Mouse (Mus musculus) heart, postnatal 36 days (tissue): ENCODE data around the gene Olfr1245. TPM values are rescaled to one million over a fixed set of nuclear protein-coding genes. Genes with fewer than 3 reads are reported as not detected.
"Not testable (repeated sequence)": the region's sequence is repeated elsewhere in the genome, so short reads cannot be mapped to it uniquely, and the experiment has no call there.

Experiments used
- DNase-seq, 2 experiments: peaks; one replicate each; pipeline ENCODE4 v3.0.0; 2021 to 2022
- intact Hi-C: fragments of 180-260 bp; cut with DNase I; formaldehyde crosslinking; loops from one replicate; pipeline ENCODE4 v1.15.1; 2025
- total RNA-seq, 2 experiments: library from RNA; stranded (reverse); gene quantifications; 2 replicates each; pipeline ENCODE4 v1.2.3; 2021

Olfr1245 gene
- total RNA-seq: not detected

GRCm38 (mm10) chr2:89578347-89578746, at the start of gene Olfr1245:
Olfr1245 (minus strand) TSS chr2:89578447.
- DNase-seq: no peak
- intact Hi-C loops: no loop called here

GRCm38 (mm10) chr2:89618145-89618544, 39.9 kb upstream of the Olfr1245 start, which contains the start of gene Olfr1248:
Olfr1248 (minus strand) TSS chr2:89618245.
- intact Hi-C loops, DNase-seq: not testable (repeated sequence)

DNA sequence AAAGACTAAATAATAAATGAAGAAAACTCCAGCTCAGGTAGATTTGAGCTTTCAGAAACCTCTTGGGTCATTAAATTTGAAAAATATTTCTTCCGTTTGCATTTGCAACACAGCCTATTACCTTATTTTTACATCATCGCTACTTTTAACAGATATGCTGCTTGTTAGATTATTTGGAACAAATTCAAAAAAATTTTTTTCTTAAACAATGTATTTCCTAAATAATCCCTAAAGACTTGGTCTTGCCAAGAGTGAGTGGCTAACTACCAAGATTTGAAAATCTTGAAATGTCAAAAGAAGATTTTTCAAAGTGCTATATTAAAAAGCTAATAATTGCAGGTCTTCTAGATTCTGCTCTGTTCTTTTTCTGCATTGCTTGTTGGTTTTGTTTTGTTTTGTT, 35.8 kb upstream of the Olfr1245 start, which contains the start of gene Olfr1247:
Gene Olfr1247 (minus strand): TSS at position 101 of the 400 bp plus-strand sequence.
- no peak for DNase-seq
- intact Hi-C loops: no loop called here

- intact Hi-C loops: no loop called here
- no peak for DNase-seq
Observed at GRCm38 (mm10) chr2:89593057-89593456, 14.8 kb upstream of the Olfr1245 start, which contains the start of gene Olfr1246. Olfr1246 (minus strand) TSS chr2:89593157.

GRCm38 (mm10) chr2:89562706-89563105, 15.5 kb downstream of the Olfr1245 start:
- DNase-seq, intact Hi-C loops: not testable (repeated sequence)

DNA sequence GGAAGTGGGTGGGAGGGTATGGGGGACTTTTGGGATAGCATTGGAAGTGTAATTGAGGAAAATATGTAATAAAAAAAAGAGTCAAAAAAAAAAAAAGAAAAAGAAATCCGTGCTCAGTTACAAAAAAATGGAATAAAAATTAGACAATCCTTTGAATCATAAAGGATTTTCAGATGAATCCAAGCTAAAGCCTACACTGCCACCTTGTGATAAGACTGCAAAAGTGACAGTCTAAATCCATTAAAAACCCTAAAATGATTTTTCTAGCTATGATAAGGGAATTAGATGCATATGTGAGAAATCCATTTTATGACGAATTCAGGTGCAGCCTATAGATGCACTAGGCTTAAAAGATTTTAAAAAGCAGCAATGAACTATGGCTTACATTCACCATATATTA, 33.7 kb downstream of the Olfr1245 start:
- DNase-seq: no peak
- intact Hi-C loops: no loop called here

- intact Hi-C loops: no loop called here
- DNase-seq: no peak
Observed at GRCm38 (mm10) chr2:89539923-89540322, 38.3 kb downstream of the Olfr1245 start.

DNA sequence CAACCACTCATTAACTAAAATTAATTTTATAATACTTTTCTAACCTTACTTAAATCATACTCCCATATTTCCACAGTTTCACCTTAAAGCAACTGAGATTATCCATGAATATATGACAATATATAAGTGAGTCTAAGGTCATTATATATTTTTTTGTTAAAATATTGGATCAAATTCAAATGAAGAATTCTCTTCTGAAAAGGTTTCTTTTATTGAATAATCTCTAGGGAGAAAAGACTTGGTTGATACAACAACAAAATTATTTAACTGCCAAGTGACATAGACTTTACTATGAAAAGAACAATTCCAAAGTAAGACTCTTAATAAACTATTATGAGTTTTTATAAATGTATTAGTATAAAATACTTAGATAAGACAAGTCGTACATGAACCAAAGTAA, 46.9 kb downstream of the Olfr1245 start, which contains the start of gene Olfr1243:
Gene Olfr1243 (minus strand): TSS at position 101 of the 400 bp plus-strand sequence.
- intact Hi-C loops: no loop called here
- no peak for DNase-seq

Other genes starting within 250 kb of the Olfr1245 start
- gene Olfr1232, start 248.8 kb downstream of the Olfr1245 start, total RNA-seq: not detected
- not detected for gene Olfr1233, start 236.0 kb downstream of the Olfr1245 start, total RNA-seq
- gene Olfr1234, start 213.6 kb downstream of the Olfr1245 start, total RNA-seq: not detected
- not detected for gene Olfr1238, start 168.8 kb downstream of the Olfr1245 start, total RNA-seq
- not detected for gene Olfr1239, start 158.0 kb downstream of the Olfr1245 start, total RNA-seq
- not detected for gene Olfr1240, start 135.4 kb downstream of the Olfr1245 start, total RNA-seq
- gene Olfr1241, start 91.3 kb downstream of the Olfr1245 start, total RNA-seq: not detected
- gene Olfr1242, start 80.1 kb downstream of the Olfr1245 start, total RNA-seq: not detected
- not detected for gene Olfr1243, start 47.0 kb downstream of the Olfr1245 start, total RNA-seq
- gene Olfr1246, start 14.7 kb upstream of the Olfr1245 start, total RNA-seq: not detected
- gene Olfr1247, start 35.7 kb upstream of the Olfr1245 start, total RNA-seq: under 1 TPM in 1 of 2 experiments, not detected in 1; 0.03 TPM
- not detected for gene Olfr1248, start 39.8 kb upstream of the Olfr1245 start, total RNA-seq
- not detected for gene Olfr1249, start 56.5 kb upstream of the Olfr1245 start, total RNA-seq
- gene Olfr1250, start 83.0 kb upstream of the Olfr1245 start, total RNA-seq: not detected
- gene Olfr1251, start 93.5 kb upstream of the Olfr1245 start, total RNA-seq: not detected
- gene Olfr1252, start 146.6 kb upstream of the Olfr1245 start, total RNA-seq: not detected
- gene Olfr1253, start 178.6 kb upstream of the Olfr1245 start, total RNA-seq: not detected
- not detected for gene Olfr1254, start 215.2 kb upstream of the Olfr1245 start, total RNA-seq
- gene Olfr1255, start 233.6 kb upstream of the Olfr1245 start, total RNA-seq: not detected